Mouse (Mus musculus): ENCODE results near the gene Rhox6. TPM values are rescaled to one million over a fixed set of nuclear protein-coding genes. Genes with fewer than 3 reads are reported as not detected.
"Not testable (repeated sequence)": the region's sequence is repeated elsewhere in the genome, so short reads cannot be mapped to it uniquely, and the experiment has no call there.

The Rhox6 gene
- total RNA-seq (2021) = not detected
- long read RNA-seq, experiment 1 = 0 reads
- long read RNA-seq, experiment 2 = 0 reads

GRCm38 (mm10) chrX:37826610-37827009 lies at the start of gene Rhox6:
Gene Rhox6 (plus strand): TSS chrX:37826910.
- DNase-seq = not testable (repeated sequence)

GRCm38 (mm10) chrX:37807286-37808080 lies 19.2 kb upstream of the Rhox6 start:
- DNase-seq = no peak

GRCm38 (mm10) chrX:37809396-37809795 lies 17.3 kb upstream of the Rhox6 start:
- DNase-seq = no peak

GRCm38 (mm10) chrX:37811179-37811578 lies 15.5 kb upstream of the Rhox6 start:
- peak; percentile 21 to 30 for DNase-seq

GRCm38 (mm10) chrX:37815665-37816064 lies 11.0 kb upstream of the Rhox6 start:
- DNase-seq = no peak

GRCm38 (mm10) chrX:37831386-37831785 lies 4.7 kb downstream of the Rhox6 start, which contains the start of gene Rhox7a:
Gene Rhox7a (plus strand): TSS chrX:37831686.
- DNase-seq = not testable (repeated sequence)

- DNase-seq = no peak
Observed at GRCm38 (mm10) chrX:37871641-37872040, 44.9 kb downstream of the Rhox6 start.

GRCm38 (mm10) chrX:37878844-37879243 lies 52.1 kb downstream of the Rhox6 start, which contains the start of gene Rhox8:
Gene Rhox8 (minus strand): TSS chrX:37878944.
- DNase-seq = no peak

Other genes with a start within 250 kb of the Rhox6 start
- not detected for gene Rhox3f, start 245.9 kb upstream of the Rhox6 start, total RNA-seq (2021)
- not detected for gene Rhox4f, start 219.2 kb upstream of the Rhox6 start, total RNA-seq (2021)
- not detected for gene Rhox3g, start 198.3 kb upstream of the Rhox6 start, total RNA-seq (2021)
- not detected for gene Rhox2g, start 183.4 kb upstream of the Rhox6 start, total RNA-seq (2021)
- gene Rhox4g, start 175.6 kb upstream of the Rhox6 start, total RNA-seq (2021) = not detected
- gene Rhox3h, start 158.1 kb upstream of the Rhox6 start, total RNA-seq (2021) = not detected
- not detected for gene Rhox2h, start 153.6 kb upstream of the Rhox6 start, total RNA-seq (2021)
- not detected for gene Rhox5, start 22.1 kb upstream of the Rhox6 start, total RNA-seq (2021)
- not detected for gene Rhox7a, start 4.8 kb downstream of the Rhox6 start, total RNA-seq (2021)
- gene Rhox8, start 52.0 kb downstream of the Rhox6 start, total RNA-seq (2021) = not detected
- gene Rhox7b, start 70.3 kb downstream of the Rhox6 start, total RNA-seq (2021) = not detected
- not detected for gene Rhox9, start 74.9 kb downstream of the Rhox6 start, total RNA-seq (2021)
- not detected for gene Btg1-ps1, start 191.9 kb downstream of the Rhox6 start, total RNA-seq (2021)
- gene Btg1-ps2, start 216.2 kb downstream of the Rhox6 start, total RNA-seq (2021) = not detected
- gene Rhox10, start 239.6 kb downstream of the Rhox6 start, total RNA-seq (2021) = not detected

All from adrenal gland, postnatal 36 days (tissue).